12 mouse cellular contexts compared by ENCODE assay signal in genomic region chr10:90826939-90827338, GRCm38 (mm10).
DNase-seq lines count a peak whose midpoint lies in the region; ATAC-seq and TF ChIP-seq lines count a peak whose summit lies in the region.
"Had no signal": no experiment of that assay in that cellular context is flagged by ENCODE, and none has a peak within 500 bp of the region (broad histone marks: within the 10 kb centered on the region; RNA-seq: fewer than 3 reads in every experiment).

No protein-coding gene starts in this region.

- TF ChIP-seq CTCF in gastrocnemius, adult 2 months (IDR thresholded peaks at IDR 0.05): no peak
- TF ChIP-seq CTCF in layer of hippocampus, adult 2 months (conservative IDR thresholded peaks at IDR 0.05): no peak

- H3K4me1 ChIP-seq in neural tube, embryonic 11.5 days (ENCODE audit: control insufficient read depth, insufficient read depth, low read length): no peaks in the 10 kb centered on the region

- H3K4me3 ChIP-seq in gastrocnemius, adult 2 months: no peak overlapping the region
- no peak overlapping the region for H3K4me3 ChIP-seq in layer of hippocampus, adult 2 months
- H3K4me3 ChIP-seq in neural tube, embryonic 11.5 days (ENCODE audit: low read depth, low read length): no peak overlapping the region
- H3K4me3 ChIP-seq: heart, embryonic 10.5 days; limb, embryonic 15.5 days had no signal

- no peak for ATAC-seq in neural tube, embryonic 11.5 days (ENCODE audit: insufficient read depth, low FRiP score, low TSS enrichment)
- ATAC-seq: CD4-positive, CD25-positive, alpha-beta regulatory T cell, adult 4 months had no signal

- peaks cover 34% of the 10 kb centered on the region for H3K27me3 ChIP-seq in neural tube, embryonic 11.5 days (ENCODE audit: control insufficient read depth, insufficient read depth, low read length)

- WGBS in neural tube, embryonic 11.5 days: 16% methylated on average over 4 of the region's 4 CpGs

- H3K9me3 ChIP-seq in neural tube, embryonic 11.5 days (ENCODE audit: control insufficient read depth, low read length): no peaks in the 10 kb centered on the region
- H3K9me3 ChIP-seq: heart, embryonic 10.5 days; limb, embryonic 15.5 days had no signal

- H3K9ac ChIP-seq in neural tube, embryonic 11.5 days (ENCODE audit: low read length): no peak overlapping the region
- H3K9ac ChIP-seq: limb, embryonic 15.5 days had no signal

- no peak overlapping the region for H3K4me2 ChIP-seq in neural tube, embryonic 11.5 days (ENCODE audit: low read depth)
- H3K4me2 ChIP-seq: limb, embryonic 15.5 days had no signal

- intact Hi-C loops in gastrocnemius, adult 2 months (cut with DNase I): no loop called here

- H3K27ac ChIP-seq in gastrocnemius, adult 2 months: no peak overlapping the region
- peak overlapping the region; percentile 8; the same call in 1 of the 2 replicates for H3K27ac ChIP-seq in layer of hippocampus, adult 2 months
- H3K27ac ChIP-seq in neural tube, embryonic 11.5 days (ENCODE audit: low read depth, low read length): no peak overlapping the region
- H3K27ac ChIP-seq: heart, embryonic 10.5 days; limb, embryonic 15.5 days had no signal

- no peaks in the 10 kb centered on the region for H3K36me3 ChIP-seq in neural tube, embryonic 11.5 days (ENCODE audit: control insufficient read depth, insufficient read depth, low read length)
- H3K36me3 ChIP-seq: heart, embryonic 10.5 days; limb, embryonic 15.5 days had no signal

- DNase-seq in gastrocnemius, postnatal 10 days: peak; percentile 19
- no peak for DNase-seq in gastrocnemius, adult 2 months
- DNase-seq in layer of hippocampus, adult 2 months (ENCODE audit: low spot score in 2 of 2): no peak
- DNase-seq in layer of hippocampus, postnatal 10 days (ENCODE audit: low spot score in 2 of 2): no peak
- peak; percentile 63 for DNase-seq in ZHBTc4 (ENCODE audit: low read depth, low spot score)
- DNase-seq in neural tube, embryonic 11.5 days (ENCODE audit: low spot score): peak; percentile 41
- DNase-seq in right cerebral cortex, postnatal 4 days: no peak
- no peak for DNase-seq in urinary bladder, postnatal 4 days (ENCODE audit: low spot score in 2 of 2)
- DNase-seq: cerebellum, adult 8-10 months had no signal

Comparison
In these comparisons a context has a peak if more than half of its experiments do, and no peak if none do; other contexts are left out.
1. DNase-seq: peak in gastrocnemius, postnatal 10 days (single experiment), ZHBTc4 (single experiment) and neural tube, embryonic 11.5 days (single experiment); none in gastrocnemius, adult 2 months (single experiment), layer of hippocampus, adult 2 months (0 of 2), layer of hippocampus, postnatal 10 days (0 of 2), right cerebral cortex, postnatal 4 days (single experiment) and urinary bladder, postnatal 4 days (0 of 2).